Mouse (Mus musculus): ENCODE data around the gene Rpl5. TPM values are rescaled to one million over a fixed set of nuclear protein-coding genes. Genes with fewer than 3 reads are reported as not detected.

Gene Rpl5
- 74.7 and 77.4 TPM in 2 replicates for polyA plus RNA-seq (2014; fragmentation: Nextera tagmentation; extraction: Ambion mirVana)

DNA sequence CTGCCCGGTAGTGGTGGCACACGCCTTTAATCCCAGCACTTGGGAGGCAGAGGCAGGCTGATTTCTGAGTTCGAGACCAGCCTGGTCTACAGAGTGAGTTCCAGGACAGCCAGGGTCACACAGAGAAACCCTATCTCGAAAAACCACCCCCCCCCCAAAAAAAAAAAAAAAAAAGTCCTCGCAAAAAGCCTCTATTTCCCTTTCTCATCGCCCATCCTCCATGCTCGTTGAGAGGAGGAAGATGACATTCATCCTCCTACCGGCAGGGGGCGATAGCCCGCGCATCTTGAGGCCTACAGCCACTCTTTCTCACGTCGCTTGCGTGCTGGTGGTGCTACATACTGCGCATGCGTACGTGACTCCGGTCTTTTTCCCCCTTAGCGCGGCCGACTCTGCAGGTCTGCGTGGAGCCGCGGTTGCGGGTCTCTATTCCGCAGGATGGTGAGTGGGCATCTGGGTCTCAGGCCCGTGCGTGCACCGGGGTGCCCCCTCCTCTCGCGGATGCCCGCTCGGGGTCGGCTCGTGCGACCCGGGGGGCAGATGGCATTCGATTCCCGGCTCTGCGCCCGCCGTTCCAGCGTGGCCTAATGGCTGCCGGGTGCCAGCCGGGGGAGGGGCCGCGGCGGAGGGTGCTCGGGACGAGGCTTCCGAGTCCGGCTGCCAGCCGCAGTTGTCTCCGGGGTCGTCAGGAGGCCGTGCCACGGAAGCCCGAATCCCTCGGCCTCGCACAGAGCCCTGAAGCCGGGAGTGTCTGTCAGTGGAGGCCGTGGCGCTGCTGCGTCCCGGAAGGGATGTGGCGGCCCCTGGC is at the start of gene Rpl5:
Gene Rpl5 (plus strand): TSS at position 297 of the 808 bp plus-strand sequence.
- no peaks in the 10 kb centered on the region for H3K9me3 ChIP-seq (ENCODE audit: control insufficient read depth, low read length)
- H3K36me3 ChIP-seq (ENCODE audit: control insufficient read depth, insufficient read depth, low read length), result peaks cover 10% of the 10 kb centered on the region; the same call in 1 of the 2 replicates
- H3K9ac ChIP-seq (ENCODE audit: low read length), result peak within 1 kb of the TSS; percentile 99
- ATAC-seq (ENCODE audit: low FRiP score), result peak; percentile 98
- H3K4me3 ChIP-seq (ENCODE audit: low read depth, low read length), result peak within 1 kb of the TSS; percentile 99
- peak within 1 kb of the TSS; percentile 54 for H3K27ac ChIP-seq (ENCODE audit: low read depth, low read length)
- 4% methylated on average over 66 of the region's 66 CpGs for WGBS
- H3K27me3 ChIP-seq (ENCODE audit: control insufficient read depth, insufficient read depth, low read length), result no peaks in the 10 kb centered on the region
- peaks cover 7% of the 10 kb centered on the region; the same call in 1 of the 2 replicates for H3K4me1 ChIP-seq (ENCODE audit: control insufficient read depth, insufficient read depth, low read length)
- peak within 1 kb of the TSS; percentile 75 for H3K4me2 ChIP-seq
- peak; percentile 99 for DNase-seq (ENCODE audit: low spot score, missing footprints)

DNA sequence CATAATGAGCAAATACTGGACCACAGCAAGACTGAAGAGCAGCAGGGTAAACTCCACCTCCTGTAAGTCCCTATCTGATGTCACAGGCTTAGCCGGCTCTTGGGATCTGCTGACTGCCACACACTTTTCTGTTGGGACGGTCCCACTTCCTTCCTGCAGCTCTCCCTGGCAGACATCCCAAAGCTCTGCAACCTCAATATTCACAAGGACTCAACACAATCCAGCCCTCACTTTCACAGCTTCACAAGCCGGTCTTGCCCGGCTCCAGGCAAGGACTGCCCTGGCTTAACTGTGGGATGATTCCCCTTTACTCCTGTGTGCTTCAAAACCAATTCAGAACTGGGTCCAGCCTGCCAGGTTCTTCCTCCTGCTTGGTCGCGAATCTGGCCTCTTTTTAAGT is 46.5 kb upstream of the Rpl5 start:
- ATAC-seq (ENCODE audit: low FRiP score) (no peak), DNase-seq (ENCODE audit: low spot score, missing footprints) (no peak)
- Histone ChIP-seq H3K4me1 (ENCODE audit: control insufficient read depth, insufficient read depth, low read length) (peaks cover 4% of the 10 kb centered on the region; the same call in 1 of the 2 replicates), H3K4me2 (no peak overlapping the region), H3K27me3 (ENCODE audit: control insufficient read depth, insufficient read depth, low read length) (no peaks in the 10 kb centered on the region), H3K9ac (ENCODE audit: low read length) (no peak overlapping the region), H3K9me3 (ENCODE audit: control insufficient read depth, low read length) (no peaks in the 10 kb centered on the region), H3K27ac (ENCODE audit: low read depth, low read length) (no peak overlapping the region), H3K36me3 (ENCODE audit: control insufficient read depth, insufficient read depth, low read length) (no peaks in the 10 kb centered on the region), H3K4me3 (ENCODE audit: low read depth, low read length) (no peak overlapping the region)
- WGBS, result 21% methylated on average over 6 of the region's 6 CpGs

DNA sequence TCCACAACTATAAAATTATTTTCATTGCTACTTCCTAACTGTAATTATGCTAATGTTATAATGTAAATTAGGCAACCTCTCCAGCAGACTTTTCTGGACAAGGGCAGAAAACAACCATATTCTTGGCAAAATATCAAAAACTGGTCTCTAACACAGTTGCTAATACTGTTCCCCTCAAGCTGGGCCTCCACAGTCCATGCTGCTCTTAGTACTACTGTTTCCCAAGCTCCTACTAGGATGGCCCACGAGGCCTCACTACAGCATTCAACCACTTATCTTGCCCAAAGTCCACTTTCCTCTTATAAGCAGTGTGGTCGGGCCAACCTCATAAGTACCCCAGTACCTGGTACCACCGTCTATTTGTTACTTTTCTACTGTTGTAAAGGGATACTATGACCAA is 45.7 kb upstream of the Rpl5 start:
- no peak for ATAC-seq (ENCODE audit: low FRiP score)

DNA sequence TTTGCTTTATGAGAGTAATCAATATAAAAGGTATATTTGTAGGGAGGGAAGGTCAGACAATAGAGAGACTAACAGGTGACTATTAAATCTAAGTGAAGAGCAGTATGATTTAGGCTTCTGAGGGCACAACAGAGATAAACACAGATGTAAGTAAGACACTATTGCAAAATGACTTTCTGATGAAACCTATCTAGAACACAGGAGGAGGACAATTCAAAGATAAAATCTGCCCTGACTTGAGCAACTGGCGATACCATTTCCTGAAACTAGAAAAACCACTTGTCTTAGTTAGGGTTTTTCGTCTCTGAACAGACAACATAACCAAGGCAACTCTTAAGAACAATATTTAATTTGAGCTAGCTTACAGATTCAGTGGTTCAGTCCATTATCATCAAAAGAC is 44.8 kb upstream of the Rpl5 start:
- peaks cover 4% of the 10 kb centered on the region; the same call in 1 of the 2 replicates for H3K4me1 ChIP-seq (ENCODE audit: control insufficient read depth, insufficient read depth, low read length)
- ATAC-seq (ENCODE audit: low FRiP score) (no peak), DNase-seq (ENCODE audit: low spot score, missing footprints) (no peak)
- H3K9ac ChIP-seq (ENCODE audit: low read length), result no peak overlapping the region
- no peaks in the 10 kb centered on the region for H3K36me3 ChIP-seq (ENCODE audit: control insufficient read depth, insufficient read depth, low read length)
- H3K4me3 ChIP-seq (ENCODE audit: low read depth, low read length), result no peak overlapping the region
- no peak overlapping the region for H3K4me2 ChIP-seq
- H3K27ac ChIP-seq (ENCODE audit: low read depth, low read length), result no peak overlapping the region
- H3K9me3 ChIP-seq (ENCODE audit: control insufficient read depth, low read length), result no peaks in the 10 kb centered on the region
- 87% methylated on average over 2 of the region's 2 CpGs for WGBS
- no peaks in the 10 kb centered on the region for H3K27me3 ChIP-seq (ENCODE audit: control insufficient read depth, insufficient read depth, low read length)

More for the DNA sequence above, 45.7 kb upstream of the Rpl5 start:
- 75% methylated on average over 3 of the region's 3 CpGs for WGBS
- Histone ChIP-seq H3K27me3 (ENCODE audit: control insufficient read depth, insufficient read depth, low read length) (no peaks in the 10 kb centered on the region), H3K4me2 (no peak overlapping the region), H3K9ac (ENCODE audit: low read length) (no peak overlapping the region), H3K9me3 (ENCODE audit: control insufficient read depth, low read length) (no peaks in the 10 kb centered on the region), H3K36me3 (ENCODE audit: control insufficient read depth, insufficient read depth, low read length) (no peaks in the 10 kb centered on the region), H3K4me1 (ENCODE audit: control insufficient read depth, insufficient read depth, low read length) (peaks cover 4% of the 10 kb centered on the region; the same call in 1 of the 2 replicates), H3K27ac (ENCODE audit: low read depth, low read length) (no peak overlapping the region), H3K4me3 (ENCODE audit: low read depth, low read length) (no peak overlapping the region)
- DNase-seq (ENCODE audit: low spot score, missing footprints), result no peak

DNA sequence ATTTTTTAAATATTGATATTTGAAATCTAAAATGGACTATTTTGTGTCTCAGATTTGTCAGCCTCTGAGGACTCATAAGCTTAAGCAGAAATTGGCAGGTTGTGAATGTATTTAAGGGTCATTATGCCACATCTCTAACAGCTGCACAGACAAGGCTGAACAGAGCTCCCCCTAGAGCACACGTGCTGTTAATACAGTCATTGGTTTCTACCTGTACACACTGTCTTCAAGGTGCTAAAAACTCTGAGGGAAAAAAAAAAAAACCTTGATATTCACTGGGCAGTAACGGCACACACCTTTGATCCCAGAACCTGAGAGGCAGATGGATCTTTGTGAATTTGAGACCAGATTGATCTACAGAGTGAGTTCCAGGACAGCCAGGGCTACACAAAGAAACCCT is 41.3 kb upstream of the Rpl5 start:
- no peak for ATAC-seq (ENCODE audit: low FRiP score)
- Histone ChIP-seq H3K4me3 (ENCODE audit: low read depth, low read length) (no peak overlapping the region), H3K27ac (ENCODE audit: low read depth, low read length) (no peak overlapping the region), H3K9ac (ENCODE audit: low read length) (no peak overlapping the region), H3K4me1 (ENCODE audit: control insufficient read depth, insufficient read depth, low read length) (peaks cover 3% of the 10 kb centered on the region; the same call in 1 of the 2 replicates), H3K27me3 (ENCODE audit: control insufficient read depth, insufficient read depth, low read length) (no peaks in the 10 kb centered on the region), H3K36me3 (ENCODE audit: control insufficient read depth, insufficient read depth, low read length) (no peaks in the 10 kb centered on the region), H3K4me2 (no peak overlapping the region), H3K9me3 (ENCODE audit: control insufficient read depth, low read length) (no peaks in the 10 kb centered on the region)
- WGBS, result 52% methylated on average over 2 of the region's 2 CpGs
- no peak for DNase-seq (ENCODE audit: low spot score, missing footprints)

DNA sequence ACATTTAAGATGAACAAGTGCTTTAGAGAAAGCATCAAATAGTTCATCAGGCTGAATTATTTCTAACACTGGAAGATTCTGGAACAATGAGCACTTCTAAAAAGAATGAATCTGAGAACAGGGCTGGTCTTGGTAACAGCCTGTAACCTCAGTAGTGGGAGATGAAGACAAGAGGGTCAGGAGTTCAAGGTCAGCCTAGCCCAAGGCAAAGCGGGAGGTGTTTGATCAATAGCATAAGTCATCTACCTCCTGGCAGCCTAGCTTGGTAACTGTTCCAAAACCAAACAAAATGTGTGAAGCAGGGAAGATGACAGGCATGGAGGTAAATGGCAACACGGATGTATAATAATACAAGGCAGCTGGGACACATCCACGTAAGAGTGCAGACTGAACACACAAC is 36.3 kb upstream of the Rpl5 start:
- Histone ChIP-seq H3K9ac (ENCODE audit: low read length) (no peak overlapping the region), H3K4me1 (ENCODE audit: control insufficient read depth, insufficient read depth, low read length) (0 out of 2 replicates have a peak, but pooled peaks cover 2% of the 10 kb centered on the region), H3K27ac (ENCODE audit: low read depth, low read length) (no peak overlapping the region), H3K4me3 (ENCODE audit: low read depth, low read length) (no peak overlapping the region), H3K27me3 (ENCODE audit: control insufficient read depth, insufficient read depth, low read length) (no peaks in the 10 kb centered on the region), H3K36me3 (ENCODE audit: control insufficient read depth, insufficient read depth, low read length) (no peaks in the 10 kb centered on the region), H3K9me3 (ENCODE audit: control insufficient read depth, low read length) (no peaks in the 10 kb centered on the region), H3K4me2 (no peak overlapping the region)
- WGBS, result 85% methylated on average over 3 of the region's 3 CpGs
- DNase-seq (ENCODE audit: low spot score, missing footprints) (no peak), ATAC-seq (ENCODE audit: low FRiP score) (no peak)

DNA sequence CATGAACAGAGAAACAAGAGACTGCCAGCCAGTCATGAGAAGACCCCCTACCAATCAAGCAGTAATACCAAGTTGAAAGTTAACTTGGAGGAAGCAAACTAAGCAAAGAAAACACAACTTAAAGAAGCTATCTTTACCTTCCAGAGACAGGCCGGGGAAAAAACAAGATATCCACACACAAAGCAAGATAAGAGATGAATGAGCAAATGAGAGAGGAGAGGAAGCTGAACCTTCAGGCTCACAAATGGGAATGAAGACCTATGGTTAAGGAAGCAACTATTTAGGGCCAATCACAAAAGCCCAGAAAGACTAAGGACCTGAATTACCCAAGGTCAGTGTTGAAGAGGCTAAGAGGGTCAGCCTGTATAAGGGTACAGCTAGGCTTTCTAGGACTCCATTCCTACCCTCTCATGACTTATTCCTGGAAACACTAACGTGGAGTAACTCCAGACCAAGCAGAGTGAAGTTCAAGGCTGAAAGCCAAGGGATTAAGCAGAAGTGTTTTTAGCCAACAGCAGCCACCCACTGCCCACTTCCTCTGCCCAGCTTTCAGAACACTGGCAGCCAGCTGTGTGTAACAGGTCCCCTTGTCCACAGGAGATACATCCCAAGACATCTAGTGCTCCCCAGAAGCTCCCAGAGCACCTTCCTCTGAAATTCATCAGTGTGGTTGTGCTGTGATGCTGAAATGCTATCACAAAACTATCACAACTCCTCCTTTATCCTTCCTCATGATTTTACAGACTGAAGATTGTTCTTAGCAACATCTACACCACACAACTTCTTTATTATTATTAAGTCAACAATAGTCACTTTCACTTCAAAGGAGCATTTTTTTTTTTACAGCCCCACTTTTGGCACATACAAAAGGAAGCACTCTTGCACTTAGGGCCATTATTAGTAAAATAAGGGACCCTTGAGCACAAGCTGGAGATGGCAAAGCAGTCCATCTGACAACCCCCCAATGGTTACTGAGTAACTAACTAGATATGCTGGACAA is 33.9 kb upstream of the Rpl5 start:
- ATAC-seq (ENCODE audit: low FRiP score), result no peak
- H3K4me3 ChIP-seq (ENCODE audit: low read depth, low read length), result no peak overlapping the region
- no peak overlapping the region for H3K27ac ChIP-seq (ENCODE audit: low read depth, low read length)
- whole genome bisulfite sequencing, result 75% methylated on average over 2 of the region's 2 CpGs
- H3K9ac ChIP-seq (ENCODE audit: low read length), result no peak overlapping the region
- H3K4me2 ChIP-seq, result no peak overlapping the region
- no peaks in the 10 kb centered on the region for H3K9me3 ChIP-seq (ENCODE audit: control insufficient read depth, low read length)
- H3K36me3 ChIP-seq (ENCODE audit: control insufficient read depth, insufficient read depth, low read length), result no peaks in the 10 kb centered on the region
- no peak for DNase-seq (ENCODE audit: low spot score, missing footprints)
- H3K27me3 ChIP-seq (ENCODE audit: control insufficient read depth, insufficient read depth, low read length), result no peaks in the 10 kb centered on the region; the same call in 1 of the 2 replicates
- H3K4me1 ChIP-seq (ENCODE audit: control insufficient read depth, insufficient read depth, low read length), result 0 out of 2 replicates have a peak, but pooled peaks cover 2% of the 10 kb centered on the region

DNA sequence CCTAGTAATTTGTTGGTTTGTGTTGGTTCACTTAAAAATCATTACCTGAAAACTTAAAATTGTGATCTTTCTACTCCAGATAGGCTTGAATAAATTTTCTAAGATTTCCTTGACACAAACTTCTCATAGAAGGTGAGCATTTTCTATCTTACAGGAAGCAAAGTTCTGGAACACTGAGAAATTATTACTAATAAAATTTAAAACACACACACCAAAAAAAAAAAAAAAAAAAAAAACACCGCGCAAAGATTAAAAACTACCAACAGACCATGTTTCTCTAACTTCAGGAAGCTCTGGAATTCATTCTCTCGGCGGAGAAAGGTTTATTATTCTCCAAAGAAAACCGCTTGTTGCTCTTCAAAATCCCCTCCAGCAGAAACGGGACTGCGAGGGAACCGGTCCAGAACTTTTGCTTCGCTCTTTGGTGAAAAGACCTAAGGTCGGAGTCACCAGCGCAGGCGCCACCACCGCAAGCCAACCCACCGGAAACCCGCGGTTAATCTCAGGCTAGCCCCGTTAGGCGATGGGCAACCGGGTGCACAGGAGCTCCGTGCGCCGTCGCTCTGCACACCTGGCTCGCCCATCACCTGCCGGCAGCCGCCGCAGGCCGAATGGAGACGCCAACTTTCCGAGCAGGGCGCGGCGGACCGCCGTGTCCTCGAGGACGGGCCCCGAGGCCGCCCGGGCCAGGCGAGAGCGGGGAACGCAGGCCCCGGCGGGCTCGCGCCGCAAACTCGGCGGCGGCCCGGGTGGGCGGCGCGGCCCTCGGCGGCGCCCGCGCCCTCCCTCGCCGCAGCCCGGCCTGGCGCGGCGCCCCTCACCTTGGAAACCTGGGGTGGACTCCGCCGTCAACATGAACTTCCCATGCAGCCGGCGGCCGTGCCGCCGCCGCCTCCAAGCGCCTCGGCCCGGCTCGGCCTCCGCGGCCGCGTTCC is 32.1 kb upstream of the Rpl5 start:
- ATAC-seq (ENCODE audit: low FRiP score) (no peak; the same call in none of the 2 replicates), DNase-seq (ENCODE audit: low spot score, missing footprints) (peak; percentile 96)
- peak overlapping the region; percentile 77 for H3K9ac ChIP-seq (ENCODE audit: low read length)
- H3K4me1 ChIP-seq (ENCODE audit: control insufficient read depth, insufficient read depth, low read length), result 0 out of 2 replicates have a peak, but pooled peaks cover 2% of the 10 kb centered on the region
- H3K36me3 ChIP-seq (ENCODE audit: control insufficient read depth, insufficient read depth, low read length), result no peaks in the 10 kb centered on the region
- peak overlapping the region; percentile 73 for H3K4me3 ChIP-seq (ENCODE audit: low read depth, low read length)
- WGBS, result under 1% methylated on average over 76 of the region's 82 CpGs
- H3K27ac ChIP-seq (ENCODE audit: low read depth, low read length), result peak overlapping the region; percentile 91
- H3K9me3 ChIP-seq (ENCODE audit: control insufficient read depth, low read length), result no peaks in the 10 kb centered on the region
- no peaks in the 10 kb centered on the region; the same call in 1 of the 2 replicates for H3K27me3 ChIP-seq (ENCODE audit: control insufficient read depth, insufficient read depth, low read length)
- H3K4me2 ChIP-seq, result peak overlapping the region; percentile 72
